Mouse (Mus musculus) cortical plate, adult 2 months (tissue): ENCODE measurements around the gene Tmem231.

Source experiments
- CTCF ChIP-seq: fragments of 200-500 bp; IDR thresholded peaks from 2 replicates; pipeline ENCODE4 v1.5.1; 2011; ENCODE audit warnings: mild to moderate bottlenecking, control low read depth, low read length; ENCODE audit not compliant: insufficient read depth; ENCODE audit errors: extremely low read depth
- POLR2A ChIP-seq: fragments of 200-500 bp; IDR thresholded peaks from 2 replicates; pipeline ENCODE4 v1.6.1; 2011; ENCODE audit warnings: mild to moderate bottlenecking, low read length, control low read depth; ENCODE audit not compliant: insufficient read depth; ENCODE audit errors: extremely low read depth

- peak; percentile 78 for TF ChIP-seq CTCF
- TF ChIP-seq POLR2A = peak; percentile 68
Measured at GRCm38 (mm10) chr8:111876355-111876948, 57.2 kb downstream of the Tmem231 start, which contains the start of gene Tmem170.
